Mouse (Mus musculus) lung, embryonic 15.5 days (tissue): Measurements from ENCODE around the gene Cysrt1. TPM values are rescaled to one million over a fixed set of nuclear protein-coding genes. Genes with fewer than 3 reads are reported as not detected.

Experiments used
- ATAC-seq: fragments of 200-750 bp; cut with Nextera tagmentation; 2 replicates; pipeline ENCODE4 v1.8.0; 2017; ENCODE audit warnings: moderate number of reproducible peaks, borderline replicate concordance; ENCODE audit not compliant: low FRiP score, low TSS enrichment; ENCODE audit errors: extremely low read depth
- H3K27ac ChIP-seq: fragments of 300-500 bp; sonication (generic); 2 replicates; pipeline ENCODE4 v1.5.1; 2015; ENCODE audit warnings: moderate library complexity, mild to moderate bottlenecking, inconsistent platforms
- H3K27me3 ChIP-seq: fragments of 300-500 bp; sonication (generic); 2 replicates; pipeline ENCODE4 v1.6.1; 2015; ENCODE audit warnings: inconsistent platforms
- H3K36me3 ChIP-seq: fragments of 300-500 bp; sonication (generic); 2 replicates; pipeline ENCODE4 v1.6.1; 2015; ENCODE audit warnings: inconsistent platforms
- H3K4me1 ChIP-seq: fragments of 300-500 bp; sonication (generic); 2 replicates; pipeline ENCODE4 v1.6.1; 2015; ENCODE audit warnings: inconsistent platforms
- H3K4me2 ChIP-seq: fragments of 300-500 bp; sonication (generic); 2 replicates; pipeline ENCODE4 v1.6.1; 2015; ENCODE audit warnings: inconsistent platforms, mild to moderate bottlenecking, moderate library complexity
- H3K4me3 ChIP-seq: fragments of 300-500 bp; sonication (generic); 2 replicates; pipeline ENCODE4 v1.5.1; 2015; ENCODE audit warnings: mild to moderate bottlenecking, inconsistent platforms
- H3K9ac ChIP-seq: fragments of 300-500 bp; sonication (generic); 2 replicates; pipeline ENCODE4 v1.6.1; 2015; ENCODE audit warnings: inconsistent platforms
- H3K9me3 ChIP-seq: fragments of 300-500 bp; sonication (generic); 2 replicates; pipeline ENCODE4 v1.6.1; 2016; ENCODE audit warnings: inconsistent platforms
- WGBS: fragments of 180-500 bp; shearing (Covaris S2); methylation state at CpG from one replicate; pipeline ENCODE4 v1.1.7; 2015; 5-methylcytosine and 5-hydroxymethylcytosine counted together
- polyA plus RNA-seq: library from polyadenylated mRNA; unstranded; fragments of >200 nt; fragmentation: Nextera tagmentation; extraction: Ambion mirVana; gene quantifications from 2 replicates; pipeline ENCODE4 v1.2.1, GENCODE M21; 2015

The Cysrt1 gene
- polyA plus RNA-seq, 1 experiment from 2014 or later: 0.35 TPM

- Histone ChIP-seq H3K4me2 (peak within 1 kb of the TSS; percentile 65), H3K4me3 (peak within 1 kb of the TSS; percentile 36), H3K4me1 (peaks cover 37% of the 10 kb centered on the region), H3K9ac (peak within 1 kb of the TSS; percentile 39), H3K9me3 (no peaks in the 10 kb centered on the region), H3K27ac (peak within 1 kb of the TSS; percentile 74), H3K27me3 (peaks cover 9% of the 10 kb centered on the region), H3K36me3 (peaks cover 24% of the 10 kb centered on the region)
- 16% methylated on average over 8 of the region's 8 CpGs for WGBS
- peak; percentile 55 for ATAC-seq
These were observed 45.9 kb downstream of the Cysrt1 start, which contains the start of gene Tor4a for GRCm38 (mm10) chr2:25196172-25196954. Tor4a (minus strand) TSS chr2:25196886.

GRCm38 (mm10) chr2:25195211-25196156 lies 46.8 kb downstream of the Cysrt1 start:
- Histone ChIP-seq H3K36me3 (peaks cover 15% of the 10 kb centered on the region), H3K9ac (peak overlapping the region; percentile 39), H3K27ac (peak overlapping the region; percentile 74), H3K4me2 (peak overlapping the region; percentile 65), H3K4me1 (peaks cover 37% of the 10 kb centered on the region), H3K27me3 (peaks cover 9% of the 10 kb centered on the region), H3K9me3 (no peaks in the 10 kb centered on the region), H3K4me3 (peak overlapping the region; percentile 36)
- ATAC-seq: peak; percentile 12; the same call in 1 of the 2 replicates
- WGBS: 16% methylated on average over 55 of the region's 55 CpGs

- ATAC-seq: no peak
- 76% methylated on average over 17 of the region's 17 CpGs for WGBS
- Histone ChIP-seq H3K4me2 (peak overlapping the region; percentile 65), H3K4me3 (no peak overlapping the region), H3K27ac (0 out of 2 replicates have a peak overlapping the region, but pooled peaks have one; percentile 12), H3K9ac (no peak overlapping the region), H3K36me3 (peaks cover 7% of the 10 kb centered on the region), H3K27me3 (peaks cover 9% of the 10 kb centered on the region), H3K9me3 (no peaks in the 10 kb centered on the region), H3K4me1 (peaks cover 37% of the 10 kb centered on the region)
These were observed 47.6 kb downstream of the Cysrt1 start for GRCm38 (mm10) chr2:25194486-25195171.

- Histone ChIP-seq H3K36me3 (peaks cover 3% of the 10 kb centered on the region; the same call in 1 of the 2 replicates), H3K4me2 (peak overlapping the region; percentile 14; the same call in 1 of the 2 replicates), H3K4me3 (no peak overlapping the region), H3K4me1 (peaks cover 37% of the 10 kb centered on the region), H3K27ac (no peak overlapping the region), H3K9me3 (no peaks in the 10 kb centered on the region), H3K27me3 (peaks cover 9% of the 10 kb centered on the region), H3K9ac (peak overlapping the region; percentile 17; the same call in 1 of the 2 replicates)
- no peak for ATAC-seq
- WGBS: 69% methylated on average over 5 of the region's 5 CpGs
These were observed 48.2 kb downstream of the Cysrt1 start for GRCm38 (mm10) chr2:25194006-25194405.

- no peaks in the 10 kb centered on the region for H3K36me3 ChIP-seq
- peaks cover 9% of the 10 kb centered on the region for H3K27me3 ChIP-seq
- ATAC-seq: peak; percentile 68
- 0 out of 2 replicates have a peak overlapping the region, but pooled peaks have one; percentile 15 for H3K27ac ChIP-seq
- peaks cover 37% of the 10 kb centered on the region for H3K4me1 ChIP-seq
- no peaks in the 10 kb centered on the region for H3K9me3 ChIP-seq
- WGBS: 2% methylated on average over 6 of the region's 6 CpGs
- H3K4me3 ChIP-seq: no peak overlapping the region
- H3K9ac ChIP-seq: peak overlapping the region; percentile 17; the same call in 1 of the 2 replicates
- H3K4me2 ChIP-seq: peak overlapping the region; percentile 21; the same call in 1 of the 2 replicates
These were observed 48.9 kb downstream of the Cysrt1 start for GRCm38 (mm10) chr2:25193330-25193770.

Other genes starting within 250 kb of the Cysrt1 start
- gene Nsmf, start 188.1 kb downstream of the Cysrt1 start, polyA plus RNA-seq: 67.3 and 71.1 TPM in 2 replicates
- gene Entpd8, start 162.1 kb downstream of the Cysrt1 start, polyA plus RNA-seq: 0.31 and 0.52 TPM in 2 replicates
- 1.0 and 1.1 TPM in 2 replicates for gene Noxa1, start 147.3 kb downstream of the Cysrt1 start, polyA plus RNA-seq
- 15.7 and 16.0 TPM in 2 replicates for gene Nrarp, start 61.7 kb downstream of the Cysrt1 start, polyA plus RNA-seq
- 8.8 and 11.7 TPM in 2 replicates for gene Tor4a, start 45.6 kb downstream of the Cysrt1 start, polyA plus RNA-seq
- gene Nelfb, start 31.0 kb downstream of the Cysrt1 start, polyA plus RNA-seq: 121 and 122 TPM in 2 replicates
- not detected in 2 replicates for gene Stpg3, start 27.8 kb downstream of the Cysrt1 start, polyA plus RNA-seq
- gene Fam166a, start 23.7 kb downstream of the Cysrt1 start, polyA plus RNA-seq: 0.69 and 1.4 TPM in 2 replicates
- 704 and 709 TPM in 2 replicates for gene Tubb4b, start 17.8 kb downstream of the Cysrt1 start, polyA plus RNA-seq
- gene Slc34a3, start 8.1 kb downstream of the Cysrt1 start, polyA plus RNA-seq: not detected in 2 replicates
- gene Rnf224, start 5.7 kb downstream of the Cysrt1 start, polyA plus RNA-seq: not detected in 2 replicates
- 8.9 and 9.9 TPM in 2 replicates for gene Rnf208, start 197 bp downstream of the Cysrt1 start, polyA plus RNA-seq
- 3.5 and 5.0 TPM in 2 replicates for gene AL732309.1, start 4.4 kb upstream of the Cysrt1 start, polyA plus RNA-seq
- gene Tmem203, start 13.0 kb upstream of the Cysrt1 start, polyA plus RNA-seq: 24.4 and 24.5 TPM in 2 replicates
- 6.7 and 8.7 TPM in 2 replicates for gene Tprn, start 20.2 kb upstream of the Cysrt1 start, polyA plus RNA-seq
- 229 and 239 TPM in 2 replicates for gene Ssna1, start 30.0 kb upstream of the Cysrt1 start, polyA plus RNA-seq
- gene Anapc2, start 30.0 kb upstream of the Cysrt1 start, polyA plus RNA-seq: 132 and 136 TPM in 2 replicates
- not detected in 2 replicates for gene Tmem210, start 45.7 kb upstream of the Cysrt1 start, polyA plus RNA-seq
- 3.4 and 4.5 TPM in 2 replicates for gene Lrrc26, start 47.5 kb upstream of the Cysrt1 start, polyA plus RNA-seq
- 0.45 and 0.48 TPM in 2 replicates for gene Grin1, start 76.7 kb upstream of the Cysrt1 start, polyA plus RNA-seq
- 48.8 and 52.0 TPM in 2 replicates for gene Man1b1, start 89.9 kb upstream of the Cysrt1 start, polyA plus RNA-seq
- gene Dpp7, start 113.9 kb upstream of the Cysrt1 start, polyA plus RNA-seq: 14.5 and 14.9 TPM in 2 replicates
- gene Uap1l1, start 123.2 kb upstream of the Cysrt1 start, polyA plus RNA-seq: 16.4 and 20.5 TPM in 2 replicates
- 42.2 and 45.2 TPM in 2 replicates for gene Sapcd2, start 129.9 kb upstream of the Cysrt1 start, polyA plus RNA-seq
- 2.1 and 3.6 TPM in 2 replicates for gene Entpd2, start 153.4 kb upstream of the Cysrt1 start, polyA plus RNA-seq
- 27.5 and 28.7 TPM in 2 replicates for gene Npdc1, start 156.9 kb upstream of the Cysrt1 start, polyA plus RNA-seq
- 0.11 TPM in 1 of 2 replicates, not detected in the other for gene Fut7, start 180.8 kb upstream of the Cysrt1 start, polyA plus RNA-seq
- 4.5 and 4.8 TPM in 2 replicates for gene Abca2, start 186.3 kb upstream of the Cysrt1 start, polyA plus RNA-seq
- 77.9 and 90.3 TPM in 2 replicates for gene Clic3, start 214.4 kb upstream of the Cysrt1 start, polyA plus RNA-seq
- 31.5 and 37.0 TPM in 2 replicates for gene Paxx, start 218.6 kb upstream of the Cysrt1 start, polyA plus RNA-seq
- 10.2 and 24.3 TPM in 2 replicates for gene Ptgds, start 227.6 kb upstream of the Cysrt1 start, polyA plus RNA-seq